Mouse (Mus musculus) stomach, embryonic 14.5 days (tissue): ENCODE measurements around the gene Ksr2. TPM values are rescaled to one million over a fixed set of nuclear protein-coding genes. Genes with fewer than 3 reads are reported as not detected.
A peak's percentile ranks its signal among the peaks of the same experiment; 100 is the strongest.

ENCODE experiments used
- ATAC-seq: fragments of 200-750 bp; cut with Nextera tagmentation; 2 replicates; pipeline ENCODE4 v1.8.0; 2017; ENCODE audit warnings: low read depth, moderate TSS enrichment; ENCODE audit not compliant: insufficient number of reproducible peaks, insufficient read depth, low FRiP score
- H3K27ac ChIP-seq: fragments of 300-500 bp; sonication (generic); 2 replicates; pipeline ENCODE4 v1.5.1; 2014; ENCODE audit warnings: mild to moderate bottlenecking, low read length, moderate library complexity, mixed read lengths
- H3K27me3 ChIP-seq: fragments of 300-500 bp; sonication (generic); 2 replicates; pipeline ENCODE4 v1.6.1; 2014; ENCODE audit warnings: low read length, control low read depth, mixed read lengths; ENCODE audit not compliant: control insufficient read depth, insufficient read depth
- H3K36me3 ChIP-seq: fragments of 300-500 bp; sonication (generic); 2 replicates; pipeline ENCODE4 v1.6.1; 2014; ENCODE audit warnings: mild to moderate bottlenecking, control low read depth, low read length, moderate library complexity, mixed read lengths; ENCODE audit not compliant: control insufficient read depth, insufficient read depth
- H3K4me1 ChIP-seq: fragments of 300-500 bp; sonication (generic); 2 replicates; pipeline ENCODE4 v1.6.1; 2014; ENCODE audit warnings: low read length, control low read depth, mixed read lengths; ENCODE audit not compliant: control insufficient read depth, insufficient read depth
- H3K4me2 ChIP-seq: fragments of 300-500 bp; sonication (generic); replicated peaks from 2 replicates; pipeline ENCODE4 v1.6.1; 2014; ENCODE audit warnings: low read depth, low read length, control low read depth
- H3K4me3 ChIP-seq: fragments of 300-500 bp; sonication (generic); 2 replicates; pipeline ENCODE4 v1.5.1; 2014; ENCODE audit warnings: low read depth, low read length, control low read depth
- H3K9ac ChIP-seq: fragments of 300-500 bp; sonication (generic); replicated peaks from 2 replicates; pipeline ENCODE4 v1.6.1; 2014; ENCODE audit warnings: low read depth, mild to moderate bottlenecking, control low read depth, low read length, moderate library complexity, mixed read lengths
- H3K9me3 ChIP-seq: fragments of 300-500 bp; sonication (generic); 2 replicates; pipeline ENCODE4 v1.6.1; 2016; ENCODE audit warnings: low read depth, low read length, control low read depth; ENCODE audit not compliant: control insufficient read depth
- WGBS: fragments of 180-500 bp; shearing (Covaris S2); extraction: QIAGEN DNeasy Blood & Tissue Kit; methylation state at CpG from one replicate; pipeline ENCODE4 v1.1.7; 2014; 5-methylcytosine and 5-hydroxymethylcytosine counted together
- polyA plus RNA-seq: library from polyadenylated mRNA; unstranded; fragments of >200 nt; fragmentation: Nextera tagmentation; extraction: Ambion mirVana; gene quantifications from 2 replicates; pipeline ENCODE4 v1.2.1, GENCODE M21; 2014

Gene Ksr2
- polyA plus RNA-seq, 1 experiment from 2014 or later, result 0.69 TPM

DNA sequence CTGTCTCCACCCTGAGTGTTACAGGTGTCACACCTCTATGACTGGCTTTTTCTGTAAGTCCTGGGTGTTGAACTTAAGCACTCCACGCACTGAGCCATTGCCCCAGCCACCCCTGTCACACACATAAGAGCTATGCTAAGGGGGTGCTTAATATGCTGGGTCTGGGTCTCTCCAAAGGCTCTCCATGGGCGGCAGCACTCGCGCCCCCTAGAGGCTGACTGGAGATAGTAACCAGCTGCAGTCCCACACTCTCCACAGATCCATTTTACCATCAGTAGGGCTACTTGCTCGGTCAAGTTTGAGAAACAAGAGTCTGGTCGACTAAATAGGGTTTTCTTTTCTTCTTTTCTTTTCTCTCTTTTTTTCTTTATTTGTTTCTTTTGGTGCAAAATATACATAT, 33.9 kb downstream of the Ksr2 start:
- no peak for ATAC-seq
- no peaks in the 10 kb centered on the region for H3K4me1 ChIP-seq
- H3K27me3 ChIP-seq, result no peaks in the 10 kb centered on the region
- H3K9me3 ChIP-seq, result no peaks in the 10 kb centered on the region
- H3K9ac ChIP-seq, result no peak overlapping the region
- H3K27ac ChIP-seq, result no peak overlapping the region
- WGBS, result 40% methylated on average over 6 of the region's 6 CpGs
- H3K4me2 ChIP-seq, result no peak overlapping the region
- H3K4me3 ChIP-seq, result no peak overlapping the region
- no peaks in the 10 kb centered on the region for H3K36me3 ChIP-seq

DNA sequence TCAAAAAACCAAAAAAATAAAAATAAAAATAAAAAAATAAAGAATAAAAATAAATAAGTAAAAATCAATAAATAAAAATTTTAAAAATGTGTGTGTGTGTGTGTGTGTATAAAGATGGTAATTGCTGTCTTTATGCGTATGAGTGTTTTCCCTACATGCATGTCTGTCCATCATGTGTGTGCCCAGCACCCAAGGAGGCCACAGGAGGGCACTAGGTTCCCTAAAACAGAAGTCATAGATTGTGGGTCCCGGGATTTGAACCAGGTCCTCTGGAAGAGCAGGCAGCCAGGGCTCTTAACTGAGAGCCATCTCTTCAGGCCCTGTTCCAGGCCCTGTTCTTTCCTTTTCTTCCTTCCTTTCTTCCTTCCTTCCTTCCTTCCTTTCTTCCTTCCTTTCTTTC, 38.2 kb downstream of the Ksr2 start:
- H3K27me3 ChIP-seq, result no peaks in the 10 kb centered on the region
- no peak overlapping the region for H3K4me2 ChIP-seq
- H3K27ac ChIP-seq, result no peak overlapping the region
- H3K9me3 ChIP-seq, result no peaks in the 10 kb centered on the region
- H3K9ac ChIP-seq, result no peak overlapping the region
- ATAC-seq, result no peak
- 93% methylated on average over 2 of the region's 2 CpGs for WGBS
- no peaks in the 10 kb centered on the region for H3K4me1 ChIP-seq
- H3K4me3 ChIP-seq, result no peak overlapping the region
- H3K36me3 ChIP-seq, result no peaks in the 10 kb centered on the region

DNA sequence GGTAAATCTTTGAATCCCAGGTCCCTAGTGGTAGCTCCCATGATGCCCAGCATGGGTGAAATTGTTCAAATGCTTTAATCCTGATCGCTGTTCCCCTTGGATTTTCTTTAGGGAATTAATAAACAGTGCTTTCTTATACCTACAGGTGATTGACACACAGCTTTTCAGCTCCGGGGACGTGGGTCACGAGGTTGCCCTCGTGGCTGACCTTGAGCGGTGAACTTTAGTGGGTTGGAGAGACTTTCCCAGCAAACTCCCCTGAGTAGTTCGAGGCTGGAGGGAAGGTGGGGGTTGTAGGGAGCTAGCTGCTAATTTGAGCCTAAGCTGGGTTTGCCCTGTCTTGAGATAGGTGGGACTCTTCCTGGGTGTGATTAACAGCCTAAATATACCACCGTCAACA, 41.7 kb downstream of the Ksr2 start:
- H3K9me3 ChIP-seq, result no peaks in the 10 kb centered on the region
- no peak overlapping the region for H3K9ac ChIP-seq
- H3K27me3 ChIP-seq, result no peaks in the 10 kb centered on the region
- 53% methylated on average over 8 of the region's 8 CpGs for WGBS
- H3K4me3 ChIP-seq, result no peak overlapping the region
- no peaks in the 10 kb centered on the region for H3K36me3 ChIP-seq
- no peak overlapping the region for H3K27ac ChIP-seq
- no peak for ATAC-seq
- no peak overlapping the region for H3K4me2 ChIP-seq
- H3K4me1 ChIP-seq, result no peaks in the 10 kb centered on the region

DNA sequence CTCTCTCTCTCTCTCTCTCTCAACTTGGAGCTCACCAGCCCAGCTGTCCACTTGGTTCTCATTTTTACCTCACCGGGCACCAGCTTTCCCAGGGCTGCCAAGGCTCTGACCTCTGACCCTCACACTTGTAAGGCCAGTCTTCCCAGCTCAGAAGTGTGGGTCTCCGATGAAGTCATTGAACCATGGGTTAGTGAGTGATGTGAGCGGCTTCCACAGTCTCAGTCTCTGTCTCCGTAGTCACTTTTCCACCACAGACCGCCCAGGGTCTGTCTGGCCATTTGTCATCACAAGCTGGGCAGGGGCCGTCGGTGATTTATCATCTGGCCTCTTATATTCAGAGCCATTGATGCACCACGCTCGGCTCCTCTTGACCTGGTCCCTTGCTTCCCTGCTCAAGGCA, 43.3 kb downstream of the Ksr2 start:
- no peak for ATAC-seq
- no peak overlapping the region for H3K27ac ChIP-seq
- no peaks in the 10 kb centered on the region for H3K27me3 ChIP-seq
- H3K4me3 ChIP-seq, result no peak overlapping the region
- H3K4me2 ChIP-seq, result no peak overlapping the region
- no peaks in the 10 kb centered on the region for H3K36me3 ChIP-seq
- 38% methylated on average over 9 of the region's 9 CpGs for WGBS
- no peak overlapping the region for H3K9ac ChIP-seq
- H3K4me1 ChIP-seq, result no peaks in the 10 kb centered on the region
- peaks cover 3% of the 10 kb centered on the region; the same call in 1 of the 2 replicates for H3K9me3 ChIP-seq

DNA sequence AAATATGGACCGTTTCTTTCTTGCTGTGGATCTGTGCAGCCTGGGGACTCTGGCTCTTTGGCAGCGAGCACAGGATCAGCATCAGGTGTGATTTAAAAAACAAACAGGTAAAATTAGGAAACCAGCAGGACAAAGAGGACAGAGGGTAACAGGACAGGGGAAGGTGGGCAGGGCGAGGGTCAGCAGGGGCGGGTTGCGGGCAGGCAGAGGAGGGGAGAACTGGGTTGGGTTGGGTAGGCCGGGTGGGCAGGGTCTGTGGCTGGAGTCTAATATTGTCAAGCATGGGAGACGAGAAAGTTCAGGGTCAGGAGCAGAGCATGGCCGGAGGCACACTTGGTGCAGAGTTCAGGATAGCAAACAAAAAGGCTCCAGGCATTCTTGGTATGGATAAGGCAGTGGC, 43.8 kb downstream of the Ksr2 start:
- no peak for ATAC-seq
- H3K27me3 ChIP-seq, result no peaks in the 10 kb centered on the region
- no peak overlapping the region for H3K4me2 ChIP-seq
- no peaks in the 10 kb centered on the region for H3K4me1 ChIP-seq
- no peak overlapping the region for H3K9ac ChIP-seq
- 61% methylated on average over 8 of the region's 8 CpGs for WGBS
- no peaks in the 10 kb centered on the region for H3K36me3 ChIP-seq
- peaks cover 3% of the 10 kb centered on the region; the same call in 1 of the 2 replicates for H3K9me3 ChIP-seq
- no peak overlapping the region for H3K4me3 ChIP-seq
- no peak overlapping the region for H3K27ac ChIP-seq

DNA sequence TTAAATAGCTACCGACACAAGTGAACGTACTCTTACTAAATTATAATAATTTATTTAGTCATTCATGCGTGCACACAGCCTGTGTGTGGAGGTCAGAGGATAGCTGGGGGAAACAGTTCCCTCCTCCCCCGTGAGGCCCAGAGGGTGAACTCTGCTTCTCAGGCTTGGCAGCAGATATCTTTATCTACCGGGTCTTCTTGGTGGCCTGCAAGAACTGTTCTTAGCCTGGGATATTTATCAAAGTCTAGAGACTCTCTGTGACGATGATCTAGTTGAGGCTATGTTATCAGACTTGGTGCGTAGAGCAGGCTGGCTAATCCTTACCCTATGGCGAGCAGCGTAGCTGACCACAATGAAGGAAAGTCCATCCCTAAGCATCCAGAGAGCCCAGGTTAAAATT, 45.1 kb downstream of the Ksr2 start:
- H3K4me3 ChIP-seq, result no peak overlapping the region
- no peak overlapping the region for H3K9ac ChIP-seq
- peaks cover 3% of the 10 kb centered on the region; the same call in 1 of the 2 replicates for H3K9me3 ChIP-seq
- 62% methylated on average over 9 of the region's 9 CpGs for WGBS
- no peak overlapping the region for H3K4me2 ChIP-seq
- no peaks in the 10 kb centered on the region for H3K4me1 ChIP-seq
- no peaks in the 10 kb centered on the region for H3K36me3 ChIP-seq
- ATAC-seq, result no peak
- H3K27me3 ChIP-seq, result no peaks in the 10 kb centered on the region
- H3K27ac ChIP-seq, result no peak overlapping the region

DNA sequence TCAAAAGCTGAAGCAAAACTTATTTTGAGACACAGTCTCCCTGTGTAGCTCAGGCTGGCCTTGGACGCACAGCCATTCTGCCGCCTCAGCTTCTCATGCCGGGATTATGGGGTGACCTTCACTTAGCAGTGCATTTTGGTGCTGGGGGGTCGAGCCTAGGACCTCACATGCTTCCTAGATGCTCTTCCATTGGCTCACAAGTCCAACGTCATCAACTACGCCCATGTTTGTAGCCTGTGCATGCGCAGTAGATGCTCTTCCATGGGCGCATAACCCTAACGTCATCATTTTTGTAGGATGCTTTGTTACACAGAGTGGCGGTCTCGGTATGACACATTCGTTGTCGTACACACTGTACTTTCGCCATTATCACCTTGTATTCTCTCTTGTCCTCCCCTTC, 46.5 kb downstream of the Ksr2 start:
- 93% methylated on average over 14 of the region's 14 CpGs for WGBS
- Histone ChIP-seq H3K9me3 (peaks cover 3% of the 10 kb centered on the region; the same call in 1 of the 2 replicates), H3K4me1 (no peaks in the 10 kb centered on the region), H3K4me3 (no peak overlapping the region), H3K27ac (no peak overlapping the region), H3K9ac (no peak overlapping the region), H3K27me3 (no peaks in the 10 kb centered on the region), H3K4me2 (no peak overlapping the region), H3K36me3 (no peaks in the 10 kb centered on the region)
- no peak for ATAC-seq

DNA sequence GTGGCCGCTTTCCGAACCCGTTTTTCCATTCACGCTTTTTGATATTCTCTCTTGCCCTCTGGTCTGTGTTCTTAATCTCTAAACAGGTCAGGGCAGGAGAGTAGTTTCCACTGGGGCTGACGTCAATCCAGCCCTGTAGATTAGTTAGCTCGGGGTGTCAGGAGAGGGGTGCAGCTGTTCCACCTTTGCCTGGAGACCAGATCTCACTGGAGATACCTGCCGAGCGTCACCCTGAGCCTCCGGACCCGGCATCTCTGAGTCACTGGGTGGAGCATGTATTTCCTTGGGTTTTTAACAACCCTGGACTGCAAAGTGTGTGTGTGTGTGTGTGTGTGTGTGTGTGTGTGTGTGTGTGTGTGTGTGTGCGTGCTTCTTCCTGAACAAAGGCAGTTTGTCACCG, 53.3 kb downstream of the Ksr2 start:
- Histone ChIP-seq H3K27me3 (no peaks in the 10 kb centered on the region), H3K36me3 (no peaks in the 10 kb centered on the region), H3K4me1 (no peaks in the 10 kb centered on the region), H3K27ac (no peak overlapping the region), H3K9me3 (no peaks in the 10 kb centered on the region), H3K4me2 (no peak overlapping the region), H3K9ac (no peak overlapping the region), H3K4me3 (no peak overlapping the region)
- ATAC-seq, result peak; percentile 63; the same call in 1 of the 2 replicates
- WGBS, result 65% methylated on average over 12 of the region's 12 CpGs

DNA sequence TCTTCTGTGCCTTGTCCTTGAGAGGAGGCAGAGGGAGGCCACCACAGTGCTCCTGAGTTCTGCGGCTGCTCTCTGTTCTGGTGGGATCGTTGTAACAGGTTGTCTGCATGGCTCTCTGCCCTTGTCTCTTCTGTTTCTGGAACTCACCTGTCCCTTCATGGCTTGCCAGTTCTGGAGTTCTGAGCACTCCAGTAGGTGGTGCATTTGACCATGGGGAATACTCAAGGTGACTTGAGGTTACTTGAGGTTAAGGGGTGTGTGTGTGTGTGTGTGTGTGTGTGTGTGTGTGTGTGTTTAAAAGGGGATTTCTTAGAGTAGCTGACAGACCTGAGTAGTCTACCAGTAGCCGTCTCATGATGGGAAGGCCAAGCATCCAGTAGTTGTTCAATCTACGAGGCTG, 55.2 kb downstream of the Ksr2 start:
- H3K9me3 ChIP-seq, result no peaks in the 10 kb centered on the region
- H3K4me3 ChIP-seq, result no peak overlapping the region
- no peak overlapping the region for H3K4me2 ChIP-seq
- H3K36me3 ChIP-seq, result no peaks in the 10 kb centered on the region
- H3K4me1 ChIP-seq, result no peaks in the 10 kb centered on the region
- H3K27me3 ChIP-seq, result no peaks in the 10 kb centered on the region
- 86% methylated on average over 4 of the region's 4 CpGs for WGBS
- no peak overlapping the region for H3K9ac ChIP-seq
- ATAC-seq, result no peak
- H3K27ac ChIP-seq, result no peak overlapping the region
